Mouse (Mus musculus) liver, adult 2 months (tissue): ENCODE results near the gene Galnt14.

Experiments used
- CTCF ChIP-seq: fragments of 200-500 bp; IDR thresholded peaks from 2 replicates; pipeline ENCODE4 v1.5.1; 2011; ENCODE audit warnings: low read depth, low read length, control low read depth
- POLR2A ChIP-seq: fragments of 200-500 bp; IDR thresholded peaks from 2 replicates; pipeline ENCODE4 v1.6.1; 2011; ENCODE audit warnings: low read length, control low read depth; ENCODE audit not compliant: insufficient read depth; ENCODE audit errors: extremely low read depth

GRCm38 (mm10) chr17:73654261-73654660, 56.0 kb downstream of the Galnt14 start:
- TF ChIP-seq CTCF (no peak), POLR2A (no peak)
